Mouse (Mus musculus): Measurements from ENCODE around the gene Tbl1xr1. TPM values are rescaled to one million over a fixed set of nuclear protein-coding genes. Genes with fewer than 3 reads are reported as not detected.

Gene Tbl1xr1
- 100 to 1,000 TPM; 157 to 163 TPM for total RNA-seq (2023)

DNA sequence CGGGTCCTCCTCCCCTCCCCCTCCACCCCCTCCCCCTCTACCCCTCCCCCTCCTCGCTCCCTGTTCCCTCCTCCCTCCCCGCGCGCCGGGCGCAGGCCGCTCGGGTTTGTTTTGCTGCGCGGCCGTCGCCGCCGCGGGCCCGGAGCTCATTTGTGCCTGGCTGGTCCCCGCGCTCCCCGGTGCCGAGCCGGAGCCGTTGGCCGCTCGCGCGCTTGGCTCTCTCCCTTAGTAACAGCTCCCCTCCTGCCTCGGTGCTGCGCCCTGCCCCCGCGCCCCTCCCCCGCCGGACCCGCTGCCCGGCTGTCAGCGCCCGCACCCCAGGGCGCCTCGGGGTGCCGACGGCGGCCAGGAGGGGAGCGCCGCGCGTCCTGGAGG is at the start of gene Tbl1xr1:
Tbl1xr1 (plus strand) TSS at position 92 of the 375 bp plus-strand sequence.

All from B cell, adult 67 days (primary cell).